Mouse (Mus musculus): ENCODE data around the gene Zfp341.

The Zfp341 gene

DNA sequence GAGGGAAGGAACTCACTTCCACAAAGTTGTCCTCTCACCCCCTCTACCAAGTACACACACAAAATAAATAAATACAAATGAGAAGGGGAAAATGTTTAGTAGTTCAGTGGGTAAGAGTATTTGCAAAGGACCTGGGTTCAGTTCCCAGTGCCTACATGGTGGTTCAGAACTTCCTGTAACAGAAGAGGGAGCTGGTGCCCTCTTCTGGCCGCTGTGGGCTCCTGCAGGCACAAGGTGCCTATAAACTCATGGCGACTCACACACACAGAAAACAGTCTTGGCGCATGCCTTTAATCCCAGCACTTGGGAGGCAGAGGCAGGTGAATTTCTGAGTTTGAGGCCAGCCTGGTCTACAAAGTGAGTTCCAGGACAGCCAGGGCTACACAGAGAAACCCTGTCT is 25.4 kb downstream of the Zfp341 start:
- no peak for DNase-seq

DNA sequence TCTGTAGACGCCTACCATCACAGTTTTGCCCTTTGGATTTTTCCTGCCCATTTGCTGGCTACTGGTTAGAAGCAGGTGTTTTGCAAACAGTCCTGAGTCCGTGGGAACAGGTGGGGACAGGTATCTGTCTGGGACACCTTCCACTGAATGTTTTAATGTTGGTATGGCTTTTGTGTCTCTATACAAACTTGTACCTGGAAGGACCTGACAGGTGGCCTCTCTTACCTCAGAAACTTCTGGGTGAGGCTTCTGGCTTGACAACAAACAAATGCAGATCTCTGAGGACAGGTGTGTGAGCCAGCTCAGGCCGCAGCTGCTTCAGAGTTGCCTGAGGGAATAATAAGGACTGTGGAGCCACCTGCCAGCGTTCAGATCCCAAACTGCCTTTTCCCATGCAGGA is 26.0 kb downstream of the Zfp341 start:
- no peak for DNase-seq

GRCm38 (mm10) chr2:154641176-154641575 is 28.1 kb downstream of the Zfp341 start:
- no peak for DNase-seq

DNA sequence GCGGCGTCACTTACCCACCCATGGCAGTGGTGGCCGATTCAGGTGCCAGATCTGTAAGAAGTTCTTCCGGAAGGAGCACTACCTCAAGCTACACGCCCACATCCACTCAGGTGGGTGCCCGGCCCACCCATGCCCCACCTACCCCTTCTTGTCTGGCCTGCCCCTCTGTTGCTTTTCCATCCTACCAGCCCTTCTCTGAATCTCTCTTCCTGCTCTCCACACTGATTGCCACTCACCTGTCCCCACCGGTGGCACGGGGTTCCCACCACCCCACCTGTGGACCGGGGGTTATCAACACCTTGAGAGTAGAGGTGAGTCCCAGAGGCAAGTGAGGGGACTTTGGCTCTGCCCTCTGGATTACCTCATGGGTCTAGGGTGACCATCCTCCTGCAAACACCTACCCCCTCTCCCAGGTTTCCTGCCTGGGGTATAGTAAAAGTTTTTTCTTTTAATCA is 28.9 kb downstream of the Zfp341 start:
- no peak for DNase-seq

DNA sequence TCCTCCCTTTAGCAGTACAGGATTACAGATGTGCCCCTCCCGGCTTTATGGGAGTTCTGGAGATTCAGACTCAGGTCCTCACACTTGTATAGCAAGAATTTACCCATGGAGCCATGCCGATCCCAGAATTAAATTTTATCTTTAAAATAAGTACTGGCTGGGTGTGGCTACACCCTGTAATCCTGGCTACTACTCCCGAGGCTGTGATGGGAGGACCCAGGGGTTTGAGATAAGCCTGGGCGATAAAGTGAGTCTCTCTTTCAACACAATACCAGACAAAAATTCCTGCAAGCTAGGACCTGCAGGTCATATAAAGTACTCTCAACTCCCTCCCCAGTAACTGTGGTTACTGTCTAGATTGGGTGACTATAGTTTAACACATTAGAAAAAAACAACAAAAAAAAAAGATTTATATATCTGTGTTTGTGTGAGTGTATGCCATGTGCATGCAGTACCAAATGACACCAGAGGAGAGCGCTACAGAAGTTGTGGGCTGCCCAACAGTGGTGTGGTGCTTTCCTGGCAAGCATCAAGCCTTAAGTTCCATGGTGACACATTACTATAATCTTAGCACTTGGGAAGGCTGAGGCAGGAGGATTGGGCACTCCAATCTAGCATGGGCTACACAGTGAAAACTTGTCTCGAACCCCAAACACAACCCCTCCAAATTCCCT is 29.8 kb downstream of the Zfp341 start:
- no peak for DNase-seq

DNA sequence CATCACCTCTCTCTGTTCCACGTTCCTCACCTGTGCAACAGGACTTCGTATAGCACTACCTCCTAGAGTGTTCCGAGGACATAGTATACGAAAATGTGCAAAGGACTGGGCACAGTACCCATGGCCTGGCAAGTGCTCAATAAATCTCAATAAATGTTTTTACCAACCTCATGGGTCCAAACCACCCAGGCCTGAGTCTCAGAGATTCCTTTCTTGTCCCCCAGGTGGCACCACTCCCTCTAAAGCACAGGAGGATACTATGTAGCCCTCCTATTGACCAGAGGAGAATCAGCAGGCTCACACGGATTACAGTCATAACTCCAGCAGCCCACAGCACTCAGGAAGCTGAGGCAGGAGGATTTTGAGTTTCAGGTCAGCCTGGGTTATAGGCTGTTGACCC is 33.5 kb downstream of the Zfp341 start:
- peak in 1 of 2 experiments; percentile 60 for DNase-seq

GRCm38 (mm10) chr2:154648086-154648485 is 35.0 kb downstream of the Zfp341 start:
- DNase-seq: peak in 1 of 2 experiments; percentile 55

GRCm38 (mm10) chr2:154650404-154650803 is 37.3 kb downstream of the Zfp341 start:
- DNase-seq: no peak

DNA sequence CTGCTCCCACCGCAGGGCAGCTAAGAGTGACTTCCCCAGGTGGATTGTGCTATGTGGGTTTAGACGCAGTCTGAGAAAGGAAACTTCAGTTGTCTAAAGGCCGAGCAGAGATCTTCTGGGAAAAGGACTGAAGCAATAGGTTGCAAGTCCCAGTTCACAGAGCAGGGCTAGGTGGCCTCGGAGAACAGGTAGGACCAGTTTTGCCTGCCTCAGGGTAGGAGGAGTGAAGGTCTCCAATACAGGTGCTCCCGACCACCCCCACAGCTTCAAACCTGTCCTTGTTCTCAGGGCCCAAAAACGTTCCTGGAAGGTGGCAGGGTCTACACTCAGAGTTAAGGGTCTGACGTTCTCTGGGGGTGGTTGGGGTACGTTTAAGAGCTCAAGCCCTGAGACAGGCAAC is 38.3 kb downstream of the Zfp341 start, which contains the start of gene Chmp4b:
Gene Chmp4b (plus strand): TSS at position 343 of the 400 bp plus-strand sequence.
- no peak for DNase-seq

DNA sequence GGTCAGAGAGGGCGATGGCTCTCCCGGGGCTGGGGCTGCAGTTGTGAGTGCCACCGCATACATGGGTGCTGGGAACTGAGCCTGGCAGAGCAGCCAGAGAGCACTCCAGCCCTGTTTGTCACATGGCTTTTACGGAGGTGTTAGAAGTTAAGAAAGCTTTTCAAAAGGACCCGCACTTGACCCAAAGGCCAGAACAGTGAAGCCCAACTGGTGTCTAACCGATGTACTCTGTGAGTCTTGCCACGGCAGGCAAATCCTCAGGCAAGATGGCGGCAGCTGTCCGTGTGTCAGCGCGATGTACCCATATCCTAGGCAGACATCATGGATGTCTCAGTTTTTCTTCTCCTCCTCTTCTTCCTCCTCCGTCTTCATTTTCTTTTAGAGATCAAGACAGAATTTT is 41.9 kb downstream of the Zfp341 start:
- DNase-seq: no peak

- no peak for DNase-seq
These were observed 42.8 kb downstream of the Zfp341 start for GRCm38 (mm10) chr2:154655878-154656414.

DNA sequence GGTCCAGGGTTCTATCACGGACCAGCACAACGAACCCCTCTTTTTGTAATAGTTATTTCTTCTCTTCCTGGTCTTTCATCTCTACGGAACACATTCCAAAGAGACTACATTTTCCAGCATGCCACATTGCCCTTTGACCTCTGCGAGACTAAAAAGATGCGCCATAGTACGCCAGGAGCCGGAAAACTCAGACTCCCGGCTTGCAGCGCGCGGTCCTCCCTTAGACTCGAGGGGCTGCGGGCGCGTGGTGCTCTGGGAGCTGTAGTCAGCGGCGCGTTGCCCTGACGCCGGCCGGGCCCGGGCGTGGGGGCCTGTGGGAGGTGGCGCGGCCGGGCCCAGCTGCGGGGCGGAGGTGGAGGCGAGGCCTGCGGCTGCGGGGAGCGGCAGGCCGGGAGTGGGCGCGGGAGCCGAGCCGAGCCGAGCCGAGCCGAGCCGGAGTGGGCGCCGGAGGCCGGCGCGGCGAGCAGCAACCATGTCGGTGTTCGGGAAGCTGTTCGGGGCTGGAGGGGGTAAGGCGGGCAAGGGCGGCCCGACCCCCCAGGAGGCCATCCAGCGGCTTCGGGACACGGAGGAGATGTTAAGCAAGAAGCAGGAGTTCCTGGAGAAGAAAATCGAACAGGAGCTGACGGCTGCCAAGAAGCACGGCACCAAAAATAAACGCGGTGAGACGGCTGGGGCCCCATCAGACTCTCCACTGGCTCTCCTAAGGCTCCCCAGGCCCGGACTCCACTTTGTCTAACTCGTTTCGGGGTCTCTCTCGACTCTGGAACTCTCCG is 43.8 kb downstream of the Zfp341 start:
- DNase-seq: peak; percentile 95 to 98

- DNase-seq: no peak
These were observed 44.6 kb downstream of the Zfp341 start for GRCm38 (mm10) chr2:154657486-154658237.

GRCm38 (mm10) chr2:154659070-154659469 is 46.0 kb downstream of the Zfp341 start:
- no peak for DNase-seq

- no peak for DNase-seq
These were observed 46.5 kb downstream of the Zfp341 start for GRCm38 (mm10) chr2:154659531-154660074.

DNA sequence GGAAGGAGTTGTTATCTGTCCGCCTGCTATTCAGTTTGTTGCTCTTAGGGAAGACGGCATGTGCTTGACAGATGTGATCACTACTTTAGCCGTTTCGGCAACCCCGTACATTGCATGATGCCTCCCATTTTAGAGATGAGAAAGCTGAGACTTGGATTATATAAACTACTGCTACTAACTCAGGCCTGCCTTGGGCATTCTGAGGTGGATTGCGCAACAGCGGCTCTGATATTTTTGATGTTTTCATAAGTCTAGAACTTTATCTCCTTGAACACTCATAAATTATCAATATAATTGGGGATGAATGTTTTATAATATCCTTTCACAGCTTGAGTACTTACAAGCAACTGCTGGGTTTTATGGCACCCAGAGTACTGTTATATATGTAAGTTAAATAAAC is 55.6 kb downstream of the Zfp341 start:
- no peak for DNase-seq

GRCm38 (mm10) chr2:154670106-154670505 is 57.0 kb downstream of the Zfp341 start:
- DNase-seq: no peak

DNA sequence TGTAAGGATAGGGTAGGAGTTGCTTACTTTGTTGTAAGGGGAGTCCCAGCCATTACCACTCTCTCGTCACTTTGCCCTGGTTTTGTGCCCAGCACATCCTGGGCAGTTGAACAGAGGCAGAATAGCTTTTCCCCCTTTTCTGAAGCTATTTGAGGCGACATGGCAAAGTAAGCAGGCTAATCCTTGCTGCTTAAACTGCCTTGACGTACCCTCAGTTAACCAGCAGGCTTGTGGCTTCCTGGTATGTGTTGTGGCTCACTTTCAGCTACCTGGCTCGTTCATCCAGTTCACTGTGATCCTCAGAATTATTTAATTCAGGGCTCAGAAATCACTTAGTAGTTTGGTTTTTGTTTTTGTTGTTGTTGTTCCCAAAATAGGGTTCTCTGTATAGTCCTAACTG is 57.6 kb downstream of the Zfp341 start:
- DNase-seq: no peak

- DNase-seq: no peak
These were observed 60.9 kb downstream of the Zfp341 start for GRCm38 (mm10) chr2:154674008-154674407.

DNA sequence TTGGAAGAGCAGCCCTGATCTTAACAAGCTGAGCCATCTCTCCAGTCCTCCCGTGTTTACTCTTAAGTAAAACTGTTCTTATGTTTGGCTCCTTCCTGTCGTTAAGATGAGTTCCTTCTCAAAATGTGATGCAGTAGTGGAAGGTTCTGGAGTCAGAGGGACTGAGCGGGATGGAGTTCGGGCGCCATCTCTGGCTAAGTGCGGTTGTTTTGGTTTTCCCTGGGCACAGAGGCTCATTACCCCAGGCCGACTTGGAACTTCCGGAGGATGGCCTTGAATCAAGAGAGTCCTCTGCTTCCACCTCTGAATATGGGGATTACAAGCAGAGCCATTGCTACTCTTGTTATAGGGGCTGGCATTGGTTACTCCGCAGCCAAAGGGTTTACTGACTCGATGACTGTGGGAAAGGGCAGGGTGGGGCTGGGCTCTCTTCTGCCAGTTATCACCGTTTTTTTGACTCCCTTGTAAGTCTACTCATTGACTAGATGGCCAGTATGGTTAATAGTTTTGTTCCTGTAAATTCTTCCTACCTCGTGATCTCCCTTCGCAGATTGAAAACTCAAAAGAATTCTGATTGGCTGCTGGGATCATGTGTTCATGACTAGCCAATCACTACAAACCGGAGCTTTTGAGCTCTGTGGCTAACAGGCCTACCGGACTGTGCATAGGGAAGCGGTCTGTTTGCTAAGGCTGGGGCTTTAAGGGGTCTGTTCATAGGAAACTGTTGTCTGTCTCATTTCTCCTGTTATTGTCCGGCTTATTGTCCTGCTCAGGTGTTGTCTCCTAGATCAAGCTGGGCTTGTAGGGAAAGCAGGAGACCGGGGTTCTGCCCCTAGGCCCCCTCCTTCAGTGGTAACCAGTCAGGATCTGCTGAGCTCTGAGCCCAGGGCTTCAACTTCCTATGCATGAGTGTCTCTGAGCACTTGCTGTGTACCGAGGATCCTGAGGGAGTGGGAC is 63.8 kb downstream of the Zfp341 start:
- peak; percentile 68 to 72 for DNase-seq

DNA sequence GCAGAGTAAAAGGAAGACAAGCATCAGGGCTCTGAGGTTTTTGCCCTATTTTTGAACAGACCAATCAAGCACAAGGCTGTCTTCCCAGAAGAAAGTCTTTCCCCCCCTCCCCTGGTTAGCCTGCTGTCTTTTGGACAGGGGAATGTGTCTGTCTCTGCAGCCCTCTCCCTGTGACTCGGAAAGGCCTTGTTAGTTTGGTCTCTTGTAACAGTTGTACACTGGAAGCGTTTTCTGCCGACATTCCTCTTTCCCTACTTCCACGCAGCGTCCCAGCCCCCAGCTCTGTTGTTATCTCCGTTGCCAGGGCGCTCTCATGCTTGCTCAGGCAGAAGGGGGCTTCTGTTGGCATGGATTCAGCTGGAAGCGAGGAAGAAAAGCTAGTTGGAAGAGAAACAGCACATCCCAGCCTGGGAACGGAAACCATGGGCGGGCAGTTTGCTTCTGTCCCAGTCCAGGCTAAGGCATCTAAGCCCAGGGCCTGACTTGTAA is 64.6 kb downstream of the Zfp341 start:
- DNase-seq: peak; percentile 42 to 61
